Mouse (Mus musculus): Measurements from ENCODE around the gene Baz2b. TPM values are rescaled to one million over a fixed set of nuclear protein-coding genes. Genes with fewer than 3 reads are reported as not detected.

Baz2b gene
- polyA plus RNA-seq (2014; fragmentation: Illumina TruSeq; extraction: RNeasy Lipid Tissue Mini Kit (QIAGEN cat#74804); ENCODE audit: low read depth, low replicate concordance), result 80.0 TPM

GRCm38 (mm10) chr2:60209703-60210651, at the start of gene Baz2b, which contains the start of gene March7:
Gene Baz2b (minus strand): TSS chr2:60209839.
Gene March7 (plus strand): TSS chr2:60209887.

GRCm38 (mm10) chr2:59881831-59882741, 327.6 kb downstream of the Baz2b start, which contains the start of gene Wdsub1:
Gene Wdsub1 (minus strand): TSS chr2:59882591.

Other genes with a start within 250 kb of the Baz2b start
- 184 TPM for gene March7, start within 50 bp of the Baz2b start, polyA plus RNA-seq (2014; fragmentation: Illumina TruSeq; extraction: RNeasy Lipid Tissue Mini Kit (QIAGEN cat#74804); ENCODE audit: low read depth, low replicate concordance)
- gene Cd302, start 74.6 kb upstream of the Baz2b start, polyA plus RNA-seq (2014; fragmentation: Illumina TruSeq; extraction: RNeasy Lipid Tissue Mini Kit (QIAGEN cat#74804); ENCODE audit: low read depth, low replicate concordance), result 36.9 TPM
- 0.70 TPM for gene Ly75, start 173.5 kb upstream of the Baz2b start, polyA plus RNA-seq (2014; fragmentation: Illumina TruSeq; extraction: RNeasy Lipid Tissue Mini Kit (QIAGEN cat#74804); ENCODE audit: low read depth, low replicate concordance)